Mouse (Mus musculus) embryonic stem cell, embryonic (primary cell): ENCODE measurements around the gene Isoc2b.

Experiments used
- CTCF ChIA-PET, 4 experiments: fragments of 300-600 bp in 2 of 4; fragments of 350-600 bp in 2 of 4; sonication (Branson Sonifier 250); formaldehyde crosslinking; loops; one replicate each; lab custom pipeline; 2022; ENCODE audit warnings: inconsistent platforms in 2 of 4; lab: Charles Lee
- POLR2A ChIA-PET, 4 experiments: fragments of 300-600 bp in 2 of 4; fragments of 350-600 bp in 2 of 4; sonication (Branson Sonifier 250); formaldehyde crosslinking; loops; one replicate each; lab custom pipeline; 2022; ENCODE audit warnings: antibody characterized with exemption in 4 of 4, inconsistent platforms in 1 of 4; lab: Charles Lee

The Isoc2b gene

GRCm38 (mm10) chr7:4836351-4836792 lies 33.7 kb downstream of the Isoc2b start:
- CTCF ChIA-PET, result interaction anchor here (0.5 to 2.8 kb wide), 12 partner anchors 9 to 97 kb away, joined by 3 to 12 read pairs (median 4); no protein-coding TSS in a partner anchor
- POLR2A ChIA-PET, result interaction anchor here in 3 of 4 experiments (0.6 to 22.0 kb wide), 52 partner anchors 8 to 1642 kb away, joined by 3 to 646 read pairs (median 4); partner anchors contain the start of genes Isoc2a (in 3 of the 3), Rpl28 (in 3 of the 3), Shisa7 (in 3 of the 3) and Ube2s (in 3 of the 3)

GRCm38 (mm10) chr7:4835631-4836327 lies 34.3 kb downstream of the Isoc2b start:
- ChIA-PET POLR2A (interaction anchor here in 3 of 4 experiments (1.0 to 22.0 kb wide), 41 partner anchors 9 to 179 kb away, joined by 3 to 646 read pairs (median 5); partner anchors contain the start of genes Isoc2a (in 3 of the 3), Rpl28 (in 3 of the 3), Shisa7 (in 3 of the 3) and Ube2s (in 3 of the 3)), CTCF (interaction anchor here (0.5 to 2.8 kb wide), 8 partner anchors 9 to 97 kb away, joined by 3 to 12 read pairs (median 6); no protein-coding TSS in a partner anchor)

DNA sequence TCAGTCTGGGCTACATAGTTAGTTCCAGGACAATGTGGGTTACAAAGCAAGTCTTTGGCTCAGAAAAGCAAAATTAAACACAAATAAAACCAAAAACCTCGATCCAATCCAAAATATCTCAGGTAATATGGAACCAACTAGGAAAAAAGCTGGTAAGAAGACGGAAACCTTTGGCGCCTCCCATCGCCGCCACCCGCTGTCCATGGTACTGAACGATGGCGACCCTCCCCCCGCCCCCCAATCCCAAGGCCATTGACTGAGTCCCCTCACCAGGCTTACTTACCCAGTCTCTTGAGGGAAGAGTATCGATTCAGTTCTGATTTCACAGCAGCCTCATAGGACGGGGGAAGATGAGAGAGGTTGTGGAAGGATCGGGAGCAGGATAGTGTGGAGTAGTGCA lies 39.6 kb downstream of the Isoc2b start:
- ChIA-PET CTCF (interaction anchor here in 2 of 4 experiments (0.5 to 0.6 kb wide), 2 partner anchors 104 kb away, joined by 3 read pairs; no protein-coding TSS in a partner anchor), POLR2A (interaction anchor here (0.6 to 22.0 kb wide), 34 partner anchors 8 to 1487 kb away, joined by 3 to 646 read pairs (median 4); partner anchors contain the start of genes Ube2s (in 4 of the 4), Rpl28 (in 2 of the 4), Shisa7 (in 2 of the 4) and Cox6b2 (in 1 of the 4))

DNA sequence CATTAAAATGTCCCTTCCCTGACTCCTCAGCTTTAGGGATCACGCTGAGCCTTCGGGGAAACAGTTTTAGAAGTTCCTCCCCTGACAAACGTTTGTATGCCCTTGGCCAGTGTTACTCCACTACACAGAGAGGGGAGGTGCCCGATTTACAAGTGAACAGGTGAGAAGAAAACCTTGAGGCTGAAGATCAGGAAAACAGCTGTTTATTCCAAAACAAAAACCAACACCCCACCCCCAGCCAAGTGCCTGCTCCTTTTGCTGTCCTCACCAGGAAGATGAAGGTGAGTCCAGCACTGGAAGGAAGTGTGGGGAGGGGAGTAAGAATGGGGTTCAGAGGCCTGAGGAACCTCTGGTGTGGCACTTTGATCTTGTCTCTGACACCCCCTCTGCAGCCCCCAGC lies 44.7 kb downstream of the Isoc2b start:
- CTCF ChIA-PET, result interaction anchor here in 2 of 4 experiments (1.6 to 2.0 kb wide), 2 partner anchors 11 to 75 kb away, joined by 5 to 6 read pairs; no protein-coding TSS in a partner anchor
- POLR2A ChIA-PET, result interaction anchor here (0.6 to 22.0 kb wide), 42 partner anchors 8 to 249 kb away, joined by 3 to 646 read pairs (median 5); partner anchors contain the start of genes Ube2s (in 4 of the 4), Isoc2a (in 3 of the 4), Rpl28 (in 3 of the 4) and Shisa7 (in 3 of the 4)

GRCm38 (mm10) chr7:4822162-4822907 lies 47.7 kb downstream of the Isoc2b start:
- ChIA-PET CTCF (interaction anchor here (0.6 to 2.3 kb wide), 12 partner anchors 10 to 80 kb away, joined by 3 to 10 read pairs (median 3); partner anchors contain the start of genes Rpl28 (in 1 of the 4) and Ube2s (in 1 of the 4)), POLR2A (interaction anchor here (0.5 to 22.0 kb wide), 97 partner anchors 8 to 1621 kb away, joined by 3 to 646 read pairs (median 5); partner anchors contain the start of genes Ube2s (in 4 of the 4), Cox6b2 (in 3 of the 4), Fiz1 (in 3 of the 4) and Kmt5c (in 3 of the 4))

GRCm38 (mm10) chr7:4821690-4822089 lies 48.4 kb downstream of the Isoc2b start:
- ChIA-PET CTCF (interaction anchor here in 3 of 4 experiments (1.1 to 2.3 kb wide), 4 partner anchors 9 to 15 kb away, joined by 3 to 10 read pairs (median 6); partner anchors contain the start of gene Ube2s (in 1 of the 3)), POLR2A (interaction anchor here (0.5 to 22.0 kb wide), 62 partner anchors 9 to 1351 kb away, joined by 3 to 646 read pairs (median 7); partner anchors contain the start of genes Ube2s (in 4 of the 4), Cox6b2 (in 3 of the 4), Rpl28 (in 3 of the 4) and Ccdc106 (in 2 of the 4))

DNA sequence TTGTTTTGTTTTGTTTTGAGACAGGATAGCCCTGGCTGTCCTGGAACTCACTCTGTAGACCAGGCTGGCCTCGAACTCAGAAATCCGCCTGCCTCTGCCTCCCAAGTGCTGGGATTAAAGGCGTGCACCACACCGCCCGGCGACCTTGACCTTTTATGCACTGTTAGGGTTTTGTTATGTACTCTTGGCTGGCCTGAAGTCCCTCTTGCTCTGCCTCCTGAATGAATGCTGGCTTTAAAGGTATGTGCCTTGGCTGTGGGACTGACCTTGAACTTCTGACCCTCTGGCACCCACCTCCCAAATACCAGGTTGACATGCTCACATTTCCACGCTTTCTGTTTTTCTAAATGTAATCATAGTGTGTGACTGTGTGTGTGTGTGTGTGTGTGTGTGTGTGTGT lies 49.1 kb downstream of the Isoc2b start:
- ChIA-PET POLR2A (interaction anchor here in 3 of 4 experiments (0.6 to 23.6 kb wide), 36 partner anchors 8 to 209 kb away, joined by 3 to 989 read pairs (median 4); partner anchors contain the start of genes Isoc2a (in 3 of the 3), Ube2s (in 3 of the 3), Rpl28 (in 2 of the 3) and Shisa7 (in 2 of the 3)), CTCF (interaction anchor here in 1 of 4 experiments (0.9 kb wide), 1 partner anchor 136 kb away, joined by 4 read pairs; the partner anchor contains the start of gene Hspbp1)

DNA sequence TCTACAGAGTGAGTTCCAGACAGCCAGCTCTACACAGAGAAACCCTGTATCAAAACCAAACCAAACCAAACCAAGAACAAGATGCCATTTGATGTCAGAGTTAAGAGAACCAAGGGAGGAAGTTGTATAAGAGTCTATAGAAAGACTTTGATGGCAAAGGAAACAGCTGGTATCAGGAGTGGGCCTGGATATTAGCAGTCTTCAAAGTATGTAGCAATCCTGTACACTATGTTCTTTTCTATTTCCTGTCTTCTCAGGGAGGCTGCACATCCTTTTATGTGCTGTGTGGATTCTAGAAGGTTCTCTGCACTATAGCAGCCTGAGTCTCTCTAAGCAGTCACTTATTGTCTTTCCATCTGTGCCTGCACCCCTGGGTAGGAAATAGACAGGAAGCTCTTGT lies 53.5 kb downstream of the Isoc2b start:
- POLR2A ChIA-PET, result interaction anchor here in 3 of 4 experiments (0.6 to 23.6 kb wide), 19 partner anchors 8 to 1576 kb away, joined by 3 to 989 read pairs (median 5); partner anchors contain the start of genes Rpl28 (in 2 of the 3), Fiz1 (in 1 of the 3), Gm44973 (in 1 of the 3) and Kmt5c (in 1 of the 3)
- CTCF ChIA-PET, result interaction anchor here in 1 of 4 experiments (1.5 kb wide), 1 partner anchor 124 kb away, joined by 3 read pairs; no protein-coding TSS in a partner anchor

GRCm38 (mm10) chr7:4813105-4813791 lies 56.8 kb downstream of the Isoc2b start:
- POLR2A ChIA-PET, result interaction anchor here (0.6 to 23.6 kb wide), 318 partner anchors 7 to 1916 kb away, joined by 3 to 989 read pairs (median 6); partner anchors contain the start of genes Rpl28 (in 4 of the 4), Cox6b2 (in 3 of the 4), Dnaaf3 (in 3 of the 4) and Fiz1 (in 3 of the 4)
- CTCF ChIA-PET, result interaction anchor here in 2 of 4 experiments (0.6 to 1.8 kb wide), 13 partner anchors 9 to 305 kb away, joined by 3 to 10 read pairs (median 5); partner anchors contain the start of genes Cox6b2 (in 1 of the 2), Rpl28 (in 1 of the 2) and Sbk2 (in 1 of the 2)

DNA sequence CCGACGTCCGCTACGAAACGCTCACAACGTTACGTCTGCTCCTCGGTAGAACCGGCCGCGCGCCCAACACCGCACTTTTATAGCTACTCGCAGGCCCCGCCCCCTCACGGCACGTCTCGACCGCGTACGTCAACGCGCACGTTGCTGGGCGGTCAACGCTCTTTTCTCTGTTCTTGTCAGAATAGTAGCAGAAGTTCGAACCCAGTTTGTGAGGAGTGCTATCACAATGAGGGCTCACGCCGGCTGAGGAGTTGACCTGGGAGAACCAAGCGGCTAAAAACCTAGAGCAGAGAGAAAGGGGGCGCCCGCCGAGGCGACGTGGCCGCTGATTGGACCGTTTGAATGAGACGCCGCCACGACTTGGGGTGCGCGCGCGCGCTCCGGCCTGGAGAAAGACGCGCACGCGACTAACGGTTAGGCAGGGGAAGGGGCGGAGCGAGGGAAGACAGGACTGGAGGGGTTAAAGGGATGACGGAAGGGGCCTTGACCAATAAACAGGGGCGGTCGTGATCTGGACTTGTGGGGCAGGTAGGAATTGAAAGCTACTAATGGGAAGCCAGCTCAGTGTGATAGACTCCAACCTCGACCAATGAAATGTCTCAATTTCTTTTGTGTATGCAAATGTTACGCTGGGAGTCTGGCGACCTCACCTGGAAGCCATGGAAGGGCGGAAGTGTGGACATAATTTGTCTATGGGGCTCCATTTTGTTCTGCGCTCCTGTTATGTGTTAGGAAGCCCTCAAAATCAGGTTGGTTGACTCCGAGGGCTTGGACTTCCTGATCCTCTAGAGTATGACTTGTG lies 57.6 kb downstream of the Isoc2b start, which contains the start of gene Ube2s:
TSS of gene Ube2s (minus strand) at position 288 of the 802 bp plus-strand sequence.
- ChIA-PET POLR2A (interaction anchor here (0.5 to 23.6 kb wide), 337 partner anchors 8 to 1964 kb away, joined by 3 to 989 read pairs (median 5); partner anchors contain the start of genes Rpl28 (in 4 of the 4), Cox6b2 (in 3 of the 4), Dnaaf3 (in 3 of the 4) and Fiz1 (in 3 of the 4)), CTCF (interaction anchor here in 2 of 4 experiments (0.5 to 1.8 kb wide), 14 partner anchors 10 to 1343 kb away, joined by 3 to 10 read pairs (median 4); partner anchors contain the start of genes Cox6b2 (in 1 of the 2), Rpl28 (in 1 of the 2), Sbk2 (in 1 of the 2) and Zfp787 (in 1 of the 2))

DNA sequence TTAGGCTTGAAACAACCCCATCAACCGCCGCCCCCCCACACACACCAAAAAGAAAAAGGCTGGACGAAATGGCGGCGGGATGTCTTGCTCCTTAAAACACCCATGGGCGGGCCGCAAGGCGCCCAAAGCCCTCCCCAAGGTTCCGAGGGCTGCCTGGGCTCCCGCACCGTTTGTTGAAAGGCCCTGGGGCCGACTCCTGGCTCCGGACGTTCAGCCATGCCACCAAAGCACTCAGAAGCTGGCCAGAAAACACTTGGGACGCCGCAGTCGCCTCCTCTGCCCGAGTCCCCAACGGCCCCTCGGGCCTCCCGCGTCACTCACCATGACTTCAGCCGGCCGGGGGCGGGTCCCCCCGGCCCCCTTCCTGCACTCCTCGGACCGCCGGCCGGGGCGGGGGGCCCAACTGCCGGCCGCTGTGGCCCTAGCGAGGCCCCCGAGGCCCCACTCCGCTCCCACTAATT lies 58.2 kb downstream of the Isoc2b start:
- ChIA-PET POLR2A (interaction anchor here (0.6 to 25.1 kb wide), 202 partner anchors 2 to 1964 kb away, joined by 3 to 989 read pairs (median 8); partner anchors contain the start of genes Cox6b2 (in 3 of the 4), Hspbp1 (in 3 of the 4), Isoc2a (in 3 of the 4) and Kmt5c (in 3 of the 4)), CTCF (interaction anchor here in 1 of 4 experiments (1.1 to 1.8 kb wide), 4 partner anchors 100 to 304 kb away, joined by 4 to 9 read pairs (median 7); no protein-coding TSS in a partner anchor)

DNA sequence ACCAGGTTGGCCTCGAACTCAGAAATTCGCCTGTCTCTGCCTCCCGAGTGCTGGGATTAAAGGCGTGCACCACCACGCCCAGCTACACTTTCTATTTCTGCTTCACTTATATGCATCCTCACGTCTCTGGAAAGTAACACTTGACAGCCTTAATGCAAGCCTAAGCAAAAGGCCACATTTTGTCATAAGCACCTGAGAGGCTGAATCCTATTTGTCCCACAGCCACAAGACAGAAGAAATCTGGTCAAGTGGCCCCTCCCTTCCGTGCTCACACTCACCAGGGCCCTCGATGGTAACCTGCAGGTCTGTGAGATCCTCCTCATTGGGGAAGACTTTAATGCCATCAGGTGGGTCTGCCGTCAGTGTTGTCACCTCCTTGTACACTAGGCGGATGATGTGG lies 58.9 kb downstream of the Isoc2b start:
- CTCF ChIA-PET, result interaction anchor here in 1 of 4 experiments (0.9 kb wide), 1 partner anchor 89 kb away, joined by 5 read pairs; no protein-coding TSS in a partner anchor
- POLR2A ChIA-PET, result interaction anchor here (0.7 to 25.1 kb wide), 83 partner anchors 2 to 674 kb away, joined by 3 to 989 read pairs (median 19); partner anchors contain the start of genes Rpl28 (in 4 of the 4), Isoc2a (in 3 of the 4), Kmt5c (in 3 of the 4) and Shisa7 (in 3 of the 4)

GRCm38 (mm10) chr7:4806716-4807115 lies 63.3 kb downstream of the Isoc2b start:
- POLR2A ChIA-PET, result interaction anchor here (0.5 to 25.1 kb wide), 91 partner anchors 3 to 670 kb away, joined by 3 to 989 read pairs (median 4); partner anchors contain the start of genes Rpl28 (in 4 of the 4), Isoc2a (in 3 of the 4), Cox6b2 (in 2 of the 4) and Hspbp1 (in 2 of the 4)

DNA sequence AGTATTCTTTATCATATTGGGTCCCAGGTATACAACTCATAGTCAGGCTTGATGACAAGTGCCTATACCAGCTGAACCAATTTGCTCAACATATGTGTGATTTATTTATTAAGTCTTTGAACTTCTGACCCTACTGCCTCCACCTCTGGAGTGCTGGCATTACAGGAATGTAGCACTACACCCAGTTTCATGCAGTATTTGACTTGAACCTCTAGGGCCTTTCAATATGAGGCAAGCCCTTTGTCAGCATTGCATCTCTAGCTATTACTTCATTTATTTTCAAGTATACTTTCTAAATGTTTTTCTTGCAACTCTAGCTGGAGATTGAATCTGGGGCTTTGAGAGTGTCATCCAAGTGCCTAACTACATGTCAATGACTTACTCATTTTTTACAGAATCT lies 67.8 kb downstream of the Isoc2b start:
- POLR2A ChIA-PET, result interaction anchor here (0.6 to 25.1 kb wide), 28 partner anchors 3 to 270 kb away, joined by 3 to 989 read pairs (median 4); partner anchors contain the start of genes Rpl28 (in 3 of the 4), Ube2s (in 3 of the 4), Cox6b2 (in 2 of the 4) and Tmem238 (in 2 of the 4)
- CTCF ChIA-PET, result interaction anchor here in 1 of 4 experiments (0.6 kb wide), 1 partner anchor 287 kb away, joined by 4 read pairs; no protein-coding TSS in a partner anchor

More at GRCm38 (mm10) chr7:4806716-4807115, 63.3 kb downstream of the Isoc2b start:
- CTCF ChIA-PET, result interaction anchor here (0.5 to 1.8 kb wide), 37 partner anchors 11 to 362 kb away, joined by 3 to 12 read pairs (median 3); partner anchors contain the start of genes Cox6b2 (in 1 of the 4), Hspbp1 (in 1 of the 4), Isoc2a (in 1 of the 4) and Kmt5c (in 1 of the 4)
